Mouse (Mus musculus): ENCODE results near the gene Sco2. TPM values are rescaled to one million over a fixed set of nuclear protein-coding genes. Genes with fewer than 3 reads are reported as not detected.
A peak's percentile ranks its signal among the peaks of the same experiment; 100 is the strongest.

Gene Sco2
- 35.2 and 36.9 TPM in 2 replicates for polyA plus RNA-seq (2012; rRNA removed)

GRCm38 (mm10) chr15:89373762-89374248, at the start of gene Sco2:
Sco2 (minus strand) TSS chr15:89373846.
- TF ChIP-seq POLR2A (IDR thresholded peaks at IDR 0.05; ENCODE audit: extremely low read depth, insufficient read depth, low read length) (peak; percentile 50; the same call in 1 of the 2 replicates), CTCF (IDR thresholded peaks at IDR 0.05; ENCODE audit: extremely low read depth, insufficient read depth, low read length) (peak; percentile 61)
- no peaks in the 10 kb centered on the region for H3K4me1 ChIP-seq (ENCODE audit: control insufficient read depth, insufficient read depth, low read length)
- H3K27ac ChIP-seq (ENCODE audit: insufficient read depth, low read length), result peak within 1 kb of the TSS; percentile 91
- peak within 1 kb of the TSS; percentile 76 for H3K4me3 ChIP-seq (ENCODE audit: insufficient read depth, low read length)

- H3K4me3 ChIP-seq (ENCODE audit: insufficient read depth, low read length), result no peak overlapping the region
- no peak overlapping the region for H3K27ac ChIP-seq (ENCODE audit: insufficient read depth, low read length)
- H3K4me1 ChIP-seq (ENCODE audit: control insufficient read depth, insufficient read depth, low read length), result no peaks in the 10 kb centered on the region
- TF ChIP-seq CTCF (IDR thresholded peaks at IDR 0.05; ENCODE audit: extremely low read depth, insufficient read depth, low read length), result no peak
- TF ChIP-seq POLR2A (IDR thresholded peaks at IDR 0.05; ENCODE audit: extremely low read depth, insufficient read depth, low read length), result no peak
Measured at GRCm38 (mm10) chr15:89421938-89422337, 48.3 kb upstream of the Sco2 start.

- H3K4me3 ChIP-seq (ENCODE audit: insufficient read depth, low read length), result no peak overlapping the region
- TF ChIP-seq CTCF (IDR thresholded peaks at IDR 0.05; ENCODE audit: extremely low read depth, insufficient read depth, low read length), result no peak
- no peak for TF ChIP-seq POLR2A (IDR thresholded peaks at IDR 0.05; ENCODE audit: extremely low read depth, insufficient read depth, low read length)
- H3K27ac ChIP-seq (ENCODE audit: insufficient read depth, low read length), result no peak overlapping the region
- H3K4me1 ChIP-seq (ENCODE audit: control insufficient read depth, insufficient read depth, low read length), result no peaks in the 10 kb centered on the region
Measured at GRCm38 (mm10) chr15:89415282-89415681, 41.6 kb upstream of the Sco2 start.

GRCm38 (mm10) chr15:89410118-89410517, 36.5 kb upstream of the Sco2 start, which contains the start of gene Syce3:
Syce3 (minus strand) TSS chr15:89410503.
- TF ChIP-seq CTCF (IDR thresholded peaks at IDR 0.05; ENCODE audit: extremely low read depth, insufficient read depth, low read length) (no peak), POLR2A (IDR thresholded peaks at IDR 0.05; ENCODE audit: extremely low read depth, insufficient read depth, low read length) (no peak)
- Histone ChIP-seq H3K4me3 (ENCODE audit: insufficient read depth, low read length) (no peak within 1 kb of the TSS), H3K27ac (ENCODE audit: insufficient read depth, low read length) (no peak within 1 kb of the TSS), H3K4me1 (ENCODE audit: control insufficient read depth, insufficient read depth, low read length) (no peaks in the 10 kb centered on the region)

- Histone ChIP-seq H3K27ac (ENCODE audit: insufficient read depth, low read length) (no peak overlapping the region), H3K4me1 (ENCODE audit: control insufficient read depth, insufficient read depth, low read length) (no peaks in the 10 kb centered on the region)
- no peak for TF ChIP-seq CTCF (IDR thresholded peaks at IDR 0.05; ENCODE audit: extremely low read depth, insufficient read depth, low read length)
- TF ChIP-seq POLR2A (IDR thresholded peaks at IDR 0.05; ENCODE audit: extremely low read depth, insufficient read depth, low read length), result no peak
Measured at GRCm38 (mm10) chr15:89406691-89407090, 33.0 kb upstream of the Sco2 start.

GRCm38 (mm10) chr15:89404831-89405623, 31.4 kb upstream of the Sco2 start:
- Histone ChIP-seq H3K27ac (ENCODE audit: insufficient read depth, low read length) (no peak overlapping the region), H3K4me3 (ENCODE audit: insufficient read depth, low read length) (no peak overlapping the region), H3K4me1 (ENCODE audit: control insufficient read depth, insufficient read depth, low read length) (no peaks in the 10 kb centered on the region)
- no peak for TF ChIP-seq CTCF (IDR thresholded peaks at IDR 0.05; ENCODE audit: extremely low read depth, insufficient read depth, low read length)
- no peak for TF ChIP-seq POLR2A (IDR thresholded peaks at IDR 0.05; ENCODE audit: extremely low read depth, insufficient read depth, low read length)

More at GRCm38 (mm10) chr15:89406691-89407090, 33.0 kb upstream of the Sco2 start:
- no peak overlapping the region for H3K4me3 ChIP-seq (ENCODE audit: insufficient read depth, low read length)

GRCm38 (mm10) chr15:89402471-89402870, 28.8 kb upstream of the Sco2 start:
- no peak for TF ChIP-seq CTCF (IDR thresholded peaks at IDR 0.05; ENCODE audit: extremely low read depth, insufficient read depth, low read length)
- TF ChIP-seq POLR2A (IDR thresholded peaks at IDR 0.05; ENCODE audit: extremely low read depth, insufficient read depth, low read length), result no peak
- no peaks in the 10 kb centered on the region for H3K4me1 ChIP-seq (ENCODE audit: control insufficient read depth, insufficient read depth, low read length)
- no peak overlapping the region for H3K4me3 ChIP-seq (ENCODE audit: insufficient read depth, low read length)
- H3K27ac ChIP-seq (ENCODE audit: insufficient read depth, low read length), result no peak overlapping the region

GRCm38 (mm10) chr15:89399716-89400115, 26.1 kb upstream of the Sco2 start:
- Histone ChIP-seq H3K4me3 (ENCODE audit: insufficient read depth, low read length) (no peak overlapping the region), H3K27ac (ENCODE audit: insufficient read depth, low read length) (no peak overlapping the region), H3K4me1 (ENCODE audit: control insufficient read depth, insufficient read depth, low read length) (no peaks in the 10 kb centered on the region)
- TF ChIP-seq POLR2A (IDR thresholded peaks at IDR 0.05; ENCODE audit: extremely low read depth, insufficient read depth, low read length) (no peak), CTCF (IDR thresholded peaks at IDR 0.05; ENCODE audit: extremely low read depth, insufficient read depth, low read length) (no peak)

- Histone ChIP-seq H3K27ac (ENCODE audit: insufficient read depth, low read length) (no peak overlapping the region), H3K4me1 (ENCODE audit: control insufficient read depth, insufficient read depth, low read length) (no peaks in the 10 kb centered on the region), H3K4me3 (ENCODE audit: insufficient read depth, low read length) (no peak overlapping the region)
- no peak for TF ChIP-seq POLR2A (IDR thresholded peaks at IDR 0.05; ENCODE audit: extremely low read depth, insufficient read depth, low read length)
- no peak for TF ChIP-seq CTCF (IDR thresholded peaks at IDR 0.05; ENCODE audit: extremely low read depth, insufficient read depth, low read length)
Measured at GRCm38 (mm10) chr15:89398146-89398545, 24.5 kb upstream of the Sco2 start.

GRCm38 (mm10) chr15:89396883-89397282, 23.2 kb upstream of the Sco2 start:
- H3K4me1 ChIP-seq (ENCODE audit: control insufficient read depth, insufficient read depth, low read length), result no peaks in the 10 kb centered on the region
- no peak overlapping the region for H3K4me3 ChIP-seq (ENCODE audit: insufficient read depth, low read length)
- TF ChIP-seq CTCF (IDR thresholded peaks at IDR 0.05; ENCODE audit: extremely low read depth, insufficient read depth, low read length) (no peak), POLR2A (IDR thresholded peaks at IDR 0.05; ENCODE audit: extremely low read depth, insufficient read depth, low read length) (no peak)

More at GRCm38 (mm10) chr15:89396883-89397282, 23.2 kb upstream of the Sco2 start:
- no peak overlapping the region for H3K27ac ChIP-seq (ENCODE audit: insufficient read depth, low read length)

Data from cortical plate, adult 2 months (tissue).